Mouse (Mus musculus): Measurements from ENCODE around the gene Gm11214.

- TF ChIP-seq EP300 (IDR thresholded peaks at IDR 0.05) (no peak), CTCF (IDR thresholded peaks at IDR 0.05) (no peak)
These were observed 3.4 kb downstream of the Gm11214 start for GRCm38 (mm10) chr4:63659775-63660174.

All from lung, postnatal 0 days (tissue).